In genomic region chr4:84670996-84671395, GRCm38 (mm10) we compare ENCODE assay signal across 25 mouse cellular contexts. TPM values are rescaled to one million over a fixed set of nuclear protein-coding genes. Genes with fewer than 3 reads are reported as not detected.
DNase-seq lines count a peak whose midpoint lies in the region; ATAC-seq and TF ChIP-seq lines count a peak whose summit lies in the region.
"Had no signal": no experiment of that assay in that cellular context is flagged by ENCODE, and none has a peak within 500 bp of the region (broad histone marks: within the 10 kb centered on the region; RNA-seq: fewer than 3 reads in every experiment).

No protein-coding gene starts in this region.

- TF ChIP-seq POLR2A in embryonic fibroblast, embryonic 13.5 days (IDR thresholded peaks at IDR 0.05; ENCODE audit: low read depth, low read length): no peak

- H3K9me3 ChIP-seq in stomach, embryonic 16.5 days (replicated peaks; ENCODE audit: control insufficient read depth, low read length): no peaks in the 10 kb centered on the region
- H3K9me3 ChIP-seq: heart, embryonic 13.5 days; hindbrain, embryonic 13.5 days; liver, embryonic 12.5 days; midbrain, embryonic 10.5 days had no signal

- no peak for TF ChIP-seq CTCF in embryonic fibroblast, embryonic 13.5 days (IDR thresholded peaks at IDR 0.05; ENCODE audit: borderline replicate concordance, insufficient read depth, low read length)

- no peaks in the 10 kb centered on the region; the same call in 1 of the 2 replicates for H3K27me3 ChIP-seq in stomach, embryonic 16.5 days (ENCODE audit: control insufficient read depth, insufficient read depth, low read length)

- no peak for ATAC-seq in stomach, embryonic 16.5 days (ENCODE audit: insufficient read depth, low FRiP score)
- ATAC-seq: CD4-positive, CD25-positive, alpha-beta regulatory T cell, adult 4 months; forebrain, embryonic 16.5 days; inflammation-experienced regulatory T-cells, adult 6 months; liver, embryonic 12.5 days; midbrain, embryonic 16.5 days had no signal

- H3K4me3 ChIP-seq in embryonic fibroblast, embryonic 13.5 days (ENCODE audit: insufficient read depth, low read length): no peak overlapping the region
- H3K4me3 ChIP-seq in stomach, embryonic 16.5 days (replicated peaks; ENCODE audit: low read length): no peak overlapping the region
- H3K4me3 ChIP-seq: heart, adult 2 months; heart, embryonic 13.5 days; hindbrain, embryonic 13.5 days; liver, embryonic 12.5 days; midbrain, embryonic 10.5 days had no signal

- peaks cover 15% of the 10 kb centered on the region for H3K4me1 ChIP-seq in embryonic fibroblast, embryonic 13.5 days (ENCODE audit: control insufficient read depth, insufficient read depth, low read length)
- no peaks in the 10 kb centered on the region for H3K4me1 ChIP-seq in stomach, embryonic 16.5 days (ENCODE audit: control insufficient read depth, insufficient read depth, low read length)

- DNase-seq in embryo, embryonic 10.5 days (ENCODE audit: low spot score): peak; percentile 27
- no peak for DNase-seq in embryo, embryonic 11 days
- peak; percentile 17 for DNase-seq in lung, postnatal 36 days
- DNase-seq in lung, postnatal 10 days: no peak
- no peak for DNase-seq in gastrocnemius, adult 8-10 months (ENCODE audit: low spot score in 2 of 2)
- DNase-seq in spleen, postnatal 36 days (ENCODE audit: low spot score in 2 of 2): no peak
- DNase-seq: adrenal gland, postnatal 36 days; cerebellum, adult 9-10 months; gastrocnemius, postnatal 14 days; heart, adult 2 months; kidney, adult 8-10 months; kidney, postnatal 14 days; layer of hippocampus, postnatal 36 days; lung, adult 2 months; right cerebral cortex, adult 18-20 months had no signal

- no peaks in the 10 kb centered on the region for H3K36me3 ChIP-seq in stomach, embryonic 16.5 days (ENCODE audit: control insufficient read depth, insufficient read depth, low read length)
- H3K36me3 ChIP-seq: heart, embryonic 13.5 days; hindbrain, embryonic 13.5 days; liver, embryonic 12.5 days; midbrain, embryonic 10.5 days had no signal

- peak overlapping the region; percentile 57 for H3K27ac ChIP-seq in embryonic fibroblast, embryonic 13.5 days (ENCODE audit: insufficient read depth, low read length)
- no peak overlapping the region for H3K27ac ChIP-seq in stomach, embryonic 16.5 days (ENCODE audit: low read length)
- H3K27ac ChIP-seq: heart, adult 2 months; heart, embryonic 13.5 days; hindbrain, embryonic 13.5 days; liver, embryonic 12.5 days; midbrain, embryonic 10.5 days had no signal

- no peak overlapping the region for H3K9ac ChIP-seq in stomach, embryonic 16.5 days (ENCODE audit: low read length)
- H3K9ac ChIP-seq: heart, embryonic 13.5 days; hindbrain, embryonic 13.5 days; liver, embryonic 12.5 days had no signal

- H3K4me2 ChIP-seq in stomach, embryonic 16.5 days (ENCODE audit: low read depth, low read length): 0 out of 2 replicates have a peak overlapping the region, but pooled peaks have one; percentile 7
- H3K4me2 ChIP-seq: heart, embryonic 13.5 days; hindbrain, embryonic 13.5 days; liver, embryonic 12.5 days had no signal

- 14% methylated on average over 1 of the region's 1 CpGs for WGBS in stomach, embryonic 16.5 days

RNA-seq across cellular contexts. Expression of gene Bnc2, which starts 4.1 kb away (rescaled TPM):
- 31.7 and 48.4 TPM in 2 replicates for polyA plus RNA-seq in embryonic fibroblast, embryonic 13.5 days (2011; ENCODE audit: insufficient read length, low read depth, missing spikeins)
- polyA plus RNA-seq in stomach, embryonic 16.5 days (2015; fragmentation: Nextera tagmentation; extraction: Ambion mirVana): 17.2 and 18.5 TPM in 2 replicates
- total RNA-seq in gastrocnemius, adult 8-10 months (2022): 10 to 100 TPM in 2 of 4 experiments, 1 to 10 TPM in 2; 6.2 to 17.1 (median 8.5) TPM
- polyA plus RNA-seq: CD4-positive, CD25-positive, alpha-beta regulatory T cell, adult 4 months; inflammation-experienced regulatory T-cells, adult 6 months had no signal

Comparison
In these comparisons a context has a peak if more than half of its experiments do, and no peak if none do; other contexts are left out.
1. DNase-seq: peak in embryo, embryonic 10.5 days (single experiment) and lung, postnatal 36 days (single experiment); none in embryo, embryonic 11 days (single experiment), lung, postnatal 10 days (single experiment), gastrocnemius, adult 8-10 months (0 of 2) and spleen, postnatal 36 days (0 of 2).